7 mouse cellular contexts compared by ENCODE assay signal in genomic region chr9:40116645-40117286, GRCm38 (mm10). TPM values are rescaled to one million over a fixed set of nuclear protein-coding genes. Genes with fewer than 3 reads are reported as not detected.
A peak's percentile ranks its signal among the peaks of the same experiment; 100 is the strongest.
DNase-seq lines count a peak whose midpoint lies in the region; ATAC-seq and TF ChIP-seq lines count a peak whose summit lies in the region.

No protein-coding gene starts in this region.

- no peaks in the 10 kb centered on the region for H3K27me3 ChIP-seq in Patski
- no peaks in the 10 kb centered on the region for H3K27me3 ChIP-seq in heart, embryonic 16.5 days (ENCODE audit: control insufficient read depth, insufficient read depth, low read length)
- H3K27me3 ChIP-seq in limb, embryonic 15.5 days, result no peaks in the 10 kb centered on the region
- no peaks in the 10 kb centered on the region for H3K27me3 ChIP-seq in stomach, embryonic 15.5 days (replicated peaks)
- no peaks in the 10 kb centered on the region for H3K27me3 ChIP-seq in neural tube, embryonic 15.5 days (replicated peaks)

- TF ChIP-seq POLR2A in bone marrow macrophage, adult 2 months (IDR thresholded peaks at IDR 0.05; ENCODE audit: borderline replicate concordance, low read depth, low read length), result no peak

- 50% methylated on average over 10 of the region's 10 CpGs for WGBS in heart, embryonic 16.5 days
- WGBS in limb, embryonic 15.5 days, result 39% methylated on average over 10 of the region's 10 CpGs
- 37% methylated on average over 10 of the region's 10 CpGs for WGBS in stomach, embryonic 15.5 days
- 68% methylated on average over 10 of the region's 10 CpGs for WGBS in neural tube, embryonic 15.5 days

- TF ChIP-seq CTCF in Patski (IDR thresholded peaks at IDR 0.05), result no peak
- no peak for TF ChIP-seq CTCF in bone marrow macrophage, adult 2 months (IDR thresholded peaks at IDR 0.05; ENCODE audit: low read depth, low read length)

- H3K9ac ChIP-seq in heart, embryonic 16.5 days (ENCODE audit: low read length), result no peak overlapping the region
- no peak overlapping the region for H3K9ac ChIP-seq in limb, embryonic 15.5 days
- no peak overlapping the region for H3K9ac ChIP-seq in stomach, embryonic 15.5 days
- no peak overlapping the region for H3K9ac ChIP-seq in neural tube, embryonic 15.5 days (replicated peaks)

- H3K36me3 ChIP-seq in heart, embryonic 16.5 days (ENCODE audit: control insufficient read depth, insufficient read depth), result no peaks in the 10 kb centered on the region
- no peaks in the 10 kb centered on the region for H3K36me3 ChIP-seq in limb, embryonic 15.5 days
- no peaks in the 10 kb centered on the region for H3K36me3 ChIP-seq in stomach, embryonic 15.5 days
- no peaks in the 10 kb centered on the region for H3K36me3 ChIP-seq in neural tube, embryonic 15.5 days

- DNase-seq in Patski (ENCODE audit: low read depth, low spot score), result no peak
- DNase-seq in cerebellum, adult 18-20 months, result no peak

- H3K9me3 ChIP-seq in heart, embryonic 16.5 days (replicated peaks; ENCODE audit: control insufficient read depth, low read length), result no peaks in the 10 kb centered on the region
- no peaks in the 10 kb centered on the region for H3K9me3 ChIP-seq in limb, embryonic 15.5 days
- H3K9me3 ChIP-seq in stomach, embryonic 15.5 days, result no peaks in the 10 kb centered on the region
- H3K9me3 ChIP-seq in neural tube, embryonic 15.5 days (replicated peaks), result no peaks in the 10 kb centered on the region

- CTCF ChIA-PET in Patski (lab: Charles Lee), result interaction anchor here (0.9 to 1.6 kb wide), 6 partner anchors 23 to 111 kb away, joined by 3 to 4 read pairs (median 4); partner anchors contain the start of genes Olfr983 and Olfr986

- POLR2A ChIA-PET in Patski (lab: Charles Lee), result no interaction called here

- peak; percentile 97 for ATAC-seq in Patski
- ATAC-seq in heart, embryonic 16.5 days (replicated peaks; ENCODE audit: extremely low read depth, insufficient read depth, low FRiP score), result peak; percentile 58
- peak; percentile 75; the same call in 1 of the 2 replicates for ATAC-seq in limb, embryonic 15.5 days (ENCODE audit: insufficient number of reproducible peaks, low FRiP score, low TSS enrichment, low read depth)
- ATAC-seq in stomach, embryonic 15.5 days (ENCODE audit: insufficient read depth, low FRiP score, low read depth), result no peak
- ATAC-seq in neural tube, embryonic 15.5 days (ENCODE audit: low FRiP score), result no peak

- H3K27ac ChIP-seq in bone marrow macrophage, adult 2 months (ENCODE audit: insufficient read depth, low read depth, low read length), result peak overlapping the region; percentile 57
- peak overlapping the region; percentile 57 for H3K27ac ChIP-seq in heart, embryonic 16.5 days (ENCODE audit: low read length)
- H3K27ac ChIP-seq in limb, embryonic 15.5 days, result 0 out of 2 replicates have a peak overlapping the region, but pooled peaks have one; percentile 24
- peak overlapping the region; percentile 51 for H3K27ac ChIP-seq in stomach, embryonic 15.5 days
- H3K27ac ChIP-seq in neural tube, embryonic 15.5 days (replicated peaks), result no peak overlapping the region

- H3K4me1 ChIP-seq in bone marrow macrophage, adult 2 months (ENCODE audit: control insufficient read depth, insufficient read depth, low read length), result peaks cover 7% of the 10 kb centered on the region
- H3K4me1 ChIP-seq in heart, embryonic 16.5 days (ENCODE audit: control insufficient read depth, insufficient read depth, low read length), result no peaks in the 10 kb centered on the region
- peaks cover 5% of the 10 kb centered on the region; the same call in 1 of the 2 replicates for H3K4me1 ChIP-seq in limb, embryonic 15.5 days
- 0 out of 2 replicates have a peak, but pooled peaks cover 6% of the 10 kb centered on the region for H3K4me1 ChIP-seq in stomach, embryonic 15.5 days
- no peaks in the 10 kb centered on the region for H3K4me1 ChIP-seq in neural tube, embryonic 15.5 days

- H3K4me2 ChIP-seq in heart, embryonic 16.5 days (ENCODE audit: low read depth, low read length), result peak overlapping the region; percentile 34
- no peak overlapping the region for H3K4me2 ChIP-seq in limb, embryonic 15.5 days
- H3K4me2 ChIP-seq in stomach, embryonic 15.5 days, result peak overlapping the region; percentile 13
- no peak overlapping the region for H3K4me2 ChIP-seq in neural tube, embryonic 15.5 days

- in situ Hi-C loops in Patski (cut with MboI; ENCODE audit: low pct_unique_long_range_greater_than_20kb), result loop anchor here (5.0 kb wide), 1 partner anchor 76 kb away; the partner anchor contains the start of gene Zfp202

- peak overlapping the region; percentile 39 for H3K4me3 ChIP-seq in bone marrow macrophage, adult 2 months (ENCODE audit: insufficient read depth, low read length)
- H3K4me3 ChIP-seq in heart, embryonic 16.5 days (ENCODE audit: low read length), result no peak overlapping the region
- no peak overlapping the region for H3K4me3 ChIP-seq in limb, embryonic 15.5 days
- no peak overlapping the region for H3K4me3 ChIP-seq in stomach, embryonic 15.5 days (replicated peaks)
- no peak overlapping the region for H3K4me3 ChIP-seq in neural tube, embryonic 15.5 days (replicated peaks)

RNA-seq across cellular contexts. Expression of gene Olfr984, which starts 2.8 kb away (rescaled TPM):
- polyA plus RNA-seq in Patski (2021), result not detected
- polyA plus RNA-seq in bone marrow macrophage, adult 2 months (2012; ENCODE audit: insufficient read depth, insufficient read length, missing spikeins), result 0.16 TPM in 1 of 2 replicates, not detected in the other
- not detected in 2 replicates for polyA plus RNA-seq in heart, embryonic 16.5 days (2015; fragmentation: Nextera tagmentation; extraction: Ambion mirVana)
- not detected in 2 replicates for polyA plus RNA-seq in limb, embryonic 15.5 days (2015; fragmentation: Nextera tagmentation; extraction: Ambion mirVana)
- not detected in 2 replicates for polyA plus RNA-seq in stomach, embryonic 15.5 days (2015; fragmentation: Nextera tagmentation; extraction: Ambion mirVana)
- polyA plus RNA-seq in neural tube, embryonic 15.5 days (2015; fragmentation: Nextera tagmentation; extraction: Ambion mirVana), result not detected in 2 replicates

RNA-seq across cellular contexts. Expression of gene Olfr985, which starts 13.2 kb away (rescaled TPM):
- not detected for polyA plus RNA-seq in Patski (2021)
- polyA plus RNA-seq in bone marrow macrophage, adult 2 months (2012; ENCODE audit: insufficient read depth, insufficient read length, missing spikeins), result not detected in 2 replicates
- polyA plus RNA-seq in heart, embryonic 16.5 days (2015; fragmentation: Nextera tagmentation; extraction: Ambion mirVana), result not detected in 2 replicates
- polyA plus RNA-seq in limb, embryonic 15.5 days (2015; fragmentation: Nextera tagmentation; extraction: Ambion mirVana), result not detected in 2 replicates
- not detected in 2 replicates for polyA plus RNA-seq in stomach, embryonic 15.5 days (2015; fragmentation: Nextera tagmentation; extraction: Ambion mirVana)
- polyA plus RNA-seq in neural tube, embryonic 15.5 days (2015; fragmentation: Nextera tagmentation; extraction: Ambion mirVana), result not detected in 2 replicates

RNA-seq across cellular contexts. Expression of gene Olfr983, which starts 23.4 kb away (rescaled TPM):
- polyA plus RNA-seq in Patski (2021), result not detected
- 0.13 TPM in 1 of 2 replicates, not detected in the other for polyA plus RNA-seq in bone marrow macrophage, adult 2 months (2012; ENCODE audit: insufficient read depth, insufficient read length, missing spikeins)
- polyA plus RNA-seq in heart, embryonic 16.5 days (2015; fragmentation: Nextera tagmentation; extraction: Ambion mirVana), result not detected in 2 replicates
- polyA plus RNA-seq in limb, embryonic 15.5 days (2015; fragmentation: Nextera tagmentation; extraction: Ambion mirVana), result not detected in 2 replicates
- not detected in 2 replicates for polyA plus RNA-seq in stomach, embryonic 15.5 days (2015; fragmentation: Nextera tagmentation; extraction: Ambion mirVana)
- polyA plus RNA-seq in neural tube, embryonic 15.5 days (2015; fragmentation: Nextera tagmentation; extraction: Ambion mirVana), result not detected in 2 replicates

RNA-seq across cellular contexts. Expression of gene Tmem225, which starts 31.2 kb away (rescaled TPM):
- not detected for polyA plus RNA-seq in Patski (2021)
- not detected in 2 replicates for polyA plus RNA-seq in bone marrow macrophage, adult 2 months (2012; ENCODE audit: insufficient read depth, insufficient read length, missing spikeins)
- polyA plus RNA-seq in heart, embryonic 16.5 days (2015; fragmentation: Nextera tagmentation; extraction: Ambion mirVana), result not detected in 2 replicates
- not detected in 2 replicates for polyA plus RNA-seq in limb, embryonic 15.5 days (2015; fragmentation: Nextera tagmentation; extraction: Ambion mirVana)
- not detected in 2 replicates for polyA plus RNA-seq in stomach, embryonic 15.5 days (2015; fragmentation: Nextera tagmentation; extraction: Ambion mirVana)
- polyA plus RNA-seq in neural tube, embryonic 15.5 days (2015; fragmentation: Nextera tagmentation; extraction: Ambion mirVana), result not detected in 2 replicates

RNA-seq across cellular contexts. Expression of gene Olfr982, which starts 43.1 kb away (rescaled TPM):
- polyA plus RNA-seq in Patski (2021), result not detected
- polyA plus RNA-seq in bone marrow macrophage, adult 2 months (2012; ENCODE audit: insufficient read depth, insufficient read length, missing spikeins), result not detected in 2 replicates
- polyA plus RNA-seq in heart, embryonic 16.5 days (2015; fragmentation: Nextera tagmentation; extraction: Ambion mirVana), result not detected in 2 replicates
- not detected in 2 replicates for polyA plus RNA-seq in limb, embryonic 15.5 days (2015; fragmentation: Nextera tagmentation; extraction: Ambion mirVana)
- polyA plus RNA-seq in stomach, embryonic 15.5 days (2015; fragmentation: Nextera tagmentation; extraction: Ambion mirVana), result not detected in 2 replicates
- polyA plus RNA-seq in neural tube, embryonic 15.5 days (2015; fragmentation: Nextera tagmentation; extraction: Ambion mirVana), result not detected in 2 replicates

Comparison
In these comparisons a context has a peak if more than half of its experiments do, and no peak if none do; other contexts are left out.
1. ATAC-seq: peak in Patski (single experiment), heart, embryonic 16.5 days (single experiment) and limb, embryonic 15.5 days (single experiment); none in stomach, embryonic 15.5 days (single experiment) and neural tube, embryonic 15.5 days (single experiment).
2. H3K4me2 ChIP-seq: peak in heart, embryonic 16.5 days (single experiment) and stomach, embryonic 15.5 days (single experiment); none in limb, embryonic 15.5 days (single experiment) and neural tube, embryonic 15.5 days (single experiment).